Mouse (Mus musculus): ENCODE measurements at regions not wholly inside any gene's neighbourhood (a gene's known extent, or its start where the extent isn't known, plus 50 kb on each side); places are given as distances from the start of the nearest gene placed in this dataset.
A peak's percentile ranks its signal among the peaks of the same experiment; 100 is the strongest.

DNA sequence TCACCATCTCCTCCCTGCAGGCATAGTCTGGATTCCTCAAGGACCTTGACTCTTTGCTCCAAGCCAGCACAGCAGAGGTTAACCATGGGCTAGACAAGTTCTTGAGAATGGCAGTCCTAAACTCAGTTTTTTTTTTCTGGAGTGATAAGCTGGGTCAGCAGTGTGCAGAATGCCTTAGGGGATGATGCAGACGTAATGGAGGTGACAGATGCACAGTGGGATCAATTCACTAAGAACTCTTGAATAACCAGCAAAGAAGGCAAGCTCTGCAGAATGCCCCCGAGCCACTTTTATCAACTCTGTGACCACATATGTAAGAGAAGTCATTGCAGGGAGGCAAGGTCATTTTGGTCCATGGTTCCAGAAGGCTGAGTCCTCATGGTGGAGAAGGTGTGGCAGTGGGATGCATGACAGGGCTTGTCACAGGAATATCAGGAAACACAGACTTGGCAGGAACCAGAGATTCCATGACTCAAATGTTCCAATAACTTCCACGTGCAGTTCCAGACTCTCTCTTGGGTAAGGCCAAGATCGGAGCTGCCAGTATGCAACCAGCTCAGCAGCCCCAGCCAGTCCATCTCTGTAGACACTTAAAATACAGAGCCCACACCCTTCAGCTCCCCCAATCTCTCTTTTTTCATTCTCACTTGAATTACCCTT lies 494.3 kb downstream of the Cdh26 start:
- DNase-seq (ENCODE audit: low spot score in 2 of 2): no peak

DNA sequence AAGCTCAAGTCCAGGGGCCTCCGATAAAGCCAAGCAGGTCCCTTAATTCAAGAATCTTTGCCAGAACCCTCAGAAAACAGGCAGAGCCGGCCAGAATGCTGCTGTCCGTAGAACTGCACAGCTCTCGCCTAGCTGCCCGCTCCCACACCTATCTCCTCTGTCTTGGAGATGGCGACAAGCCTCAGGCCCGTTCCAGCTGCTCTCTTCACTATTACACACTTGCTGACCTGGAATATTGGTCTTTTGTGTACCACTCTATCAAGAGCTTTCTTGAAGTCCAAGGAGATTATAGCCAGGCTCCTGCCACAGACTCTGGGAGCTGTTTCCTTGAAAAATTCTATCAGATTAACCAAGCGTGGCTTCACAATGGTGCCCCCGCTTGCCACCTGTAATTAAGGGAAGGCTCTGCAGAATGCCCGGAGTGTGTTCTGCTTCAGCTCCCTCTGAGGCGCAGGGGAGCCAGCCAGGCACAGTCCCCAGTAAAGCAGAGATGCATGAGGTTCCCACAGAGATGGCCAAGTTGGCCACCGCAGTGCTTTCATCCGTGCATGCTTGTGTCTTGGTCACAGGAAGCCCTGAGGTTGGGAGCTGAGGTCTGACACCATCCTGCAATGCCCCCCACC lies 496.8 kb downstream of the Cdh26 start:
- no peak for DNase-seq (ENCODE audit: low spot score in 2 of 2)

DNA sequence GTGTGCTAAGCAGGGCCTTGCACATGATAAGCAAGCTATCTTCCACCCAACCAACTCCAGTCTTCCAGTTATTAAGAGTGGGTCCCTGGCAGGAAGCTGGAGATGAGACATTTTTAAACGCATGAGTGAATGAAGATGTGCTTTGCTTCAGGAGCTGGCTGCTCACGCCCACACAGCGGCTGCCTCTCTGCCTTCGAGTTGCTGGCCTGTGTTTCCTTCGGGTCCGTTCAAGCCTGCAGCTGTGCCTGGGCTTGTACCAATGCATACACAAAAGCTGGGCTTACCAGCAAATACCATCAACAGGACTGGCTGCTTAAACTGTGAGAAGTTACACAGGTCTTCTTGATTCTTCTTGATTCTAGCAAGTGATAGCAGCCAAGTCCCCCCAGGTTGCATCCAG lies 498.7 kb downstream of the Cdh26 start:
- peak in 1 of 2 experiments; percentile 25 for DNase-seq (ENCODE audit: low spot score in 2 of 2)

DNA sequence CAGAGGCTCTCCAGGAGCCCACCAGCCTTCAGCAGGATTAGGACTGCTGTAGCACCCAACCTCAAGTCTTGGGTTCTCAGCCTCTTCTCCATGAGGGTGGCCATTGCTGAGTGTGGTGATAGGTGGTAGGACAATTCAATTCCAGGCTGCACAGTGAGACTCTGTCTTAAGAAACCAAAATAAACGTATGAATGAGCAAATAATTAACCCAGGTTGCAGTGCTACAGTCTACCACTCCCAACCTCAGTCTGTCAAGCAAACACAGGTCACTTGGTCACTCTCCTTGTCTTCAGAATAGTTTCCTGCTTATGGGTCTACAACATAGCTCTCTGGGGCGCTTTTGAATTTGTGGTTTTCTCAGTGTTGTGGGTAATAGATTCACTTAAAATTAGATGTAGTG lies 499.8 kb downstream of the Cdh26 start:
- no peak for DNase-seq (ENCODE audit: low spot score in 2 of 2)

DNA sequence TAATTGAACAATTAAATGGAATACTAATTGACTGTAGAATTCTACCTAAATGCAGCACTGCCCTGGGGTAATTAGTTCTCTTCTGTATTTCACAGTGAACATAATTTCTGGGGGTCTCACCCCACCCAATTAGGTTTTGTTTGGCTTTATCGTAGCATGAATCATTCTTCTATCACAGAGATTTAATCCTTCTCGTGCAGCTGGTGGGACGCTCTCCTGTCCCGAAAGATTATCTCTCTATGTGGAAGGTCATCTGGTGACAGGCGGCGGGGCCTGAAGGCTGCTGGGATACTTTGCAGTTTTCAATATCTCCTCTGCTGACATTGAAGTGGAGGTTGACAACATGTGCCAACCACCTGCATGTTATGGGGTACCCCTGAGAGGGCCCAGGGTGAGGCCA lies 493.8 kb upstream of the Cdh4 start:
- no peak for DNase-seq (ENCODE audit: low spot score in 2 of 2)

DNA sequence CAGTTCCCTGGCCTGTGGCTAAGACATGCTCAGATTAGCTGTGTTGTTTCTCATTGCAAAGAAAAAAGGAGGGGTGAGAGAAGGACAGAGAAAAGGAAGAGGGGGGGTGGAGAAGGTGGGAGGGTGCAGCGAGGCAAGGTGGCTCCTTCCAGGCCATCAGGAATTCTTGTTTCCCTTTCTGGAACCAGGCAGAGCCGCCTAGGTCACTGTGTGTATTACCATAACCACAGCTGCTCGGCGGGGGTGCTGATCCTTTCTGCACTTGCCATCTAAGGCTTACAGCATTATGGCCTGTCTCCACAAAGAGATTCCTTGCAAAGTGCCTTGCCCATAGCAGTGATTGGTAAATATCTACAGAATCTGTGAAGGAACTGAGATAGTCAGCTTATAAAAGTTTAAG lies 493.1 kb upstream of the Cdh4 start:
- no peak for DNase-seq (ENCODE audit: low spot score in 2 of 2)

DNA sequence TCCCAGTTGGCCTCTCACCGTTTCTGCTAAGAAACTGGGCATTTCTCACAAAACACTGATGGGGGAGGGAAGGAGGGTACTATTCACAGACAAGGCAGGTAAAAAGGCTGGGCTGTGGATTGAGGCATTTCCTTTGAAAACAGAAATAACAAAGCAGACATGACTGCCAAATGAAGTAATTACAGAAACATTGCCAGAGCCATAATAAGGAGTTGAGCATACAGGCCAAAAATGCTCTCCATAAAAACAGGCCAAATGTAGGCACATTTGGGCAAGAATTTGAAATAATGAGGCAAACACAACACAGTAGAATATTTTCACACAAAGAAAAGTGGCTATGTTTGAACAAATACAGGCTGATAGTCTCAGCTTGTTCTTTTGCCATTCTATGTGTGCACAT lies 491.9 kb upstream of the Cdh4 start:
- DNase-seq (ENCODE audit: low spot score in 2 of 2): no peak

DNA sequence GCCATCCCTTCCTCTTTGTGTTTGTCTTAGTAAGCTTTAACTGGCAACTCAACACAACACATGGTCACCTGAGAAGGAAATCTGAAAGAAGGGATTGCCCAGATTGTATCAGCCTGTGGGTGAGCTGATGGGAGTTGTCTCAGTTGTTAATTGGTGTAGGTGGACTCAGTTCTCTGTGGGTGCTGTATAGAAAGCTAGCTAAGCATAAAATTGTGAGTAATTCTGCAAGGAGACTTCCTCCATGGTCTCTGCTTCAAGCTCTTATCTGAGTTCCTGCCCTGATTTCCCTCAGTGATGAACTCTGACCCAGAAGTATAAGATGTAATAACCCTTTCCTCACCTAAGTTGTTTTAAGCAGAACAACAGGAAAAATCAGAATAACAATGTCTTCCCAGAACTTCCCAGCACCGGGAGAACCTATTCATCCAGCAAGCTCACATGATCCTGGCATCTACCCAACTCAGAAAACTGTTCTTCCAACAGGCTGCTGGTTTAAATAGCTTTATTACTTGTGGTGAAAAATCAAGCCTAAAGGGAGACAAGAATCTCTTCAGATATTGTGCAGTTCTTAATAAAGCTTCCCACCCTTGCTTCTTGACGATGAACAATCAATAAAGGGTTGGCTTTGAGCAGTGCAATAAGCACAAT lies 487.7 kb upstream of the Cdh4 start:
- DNase-seq (ENCODE audit: low spot score in 2 of 2): no peak

DNA sequence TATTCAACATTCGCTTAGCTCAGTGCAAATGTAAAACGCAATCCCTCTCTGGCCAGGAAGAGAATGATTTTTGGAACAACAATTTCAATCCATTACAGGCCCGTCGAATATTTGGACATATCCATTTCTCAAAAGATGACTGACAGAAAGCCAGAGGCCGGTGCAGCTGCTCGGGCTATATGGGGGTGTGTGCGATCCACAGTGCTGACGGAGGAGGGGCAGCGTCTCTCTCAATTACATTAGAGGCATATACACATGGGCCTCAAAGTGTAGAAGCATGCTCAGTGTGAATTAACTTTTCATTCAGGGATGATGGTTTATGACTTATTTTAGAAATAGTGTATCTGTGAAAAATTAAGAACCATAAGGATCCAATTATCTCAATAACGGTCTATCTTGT lies 483.4 kb upstream of the Cdh4 start:
- no peak for DNase-seq (ENCODE audit: low spot score in 2 of 2)

DNA sequence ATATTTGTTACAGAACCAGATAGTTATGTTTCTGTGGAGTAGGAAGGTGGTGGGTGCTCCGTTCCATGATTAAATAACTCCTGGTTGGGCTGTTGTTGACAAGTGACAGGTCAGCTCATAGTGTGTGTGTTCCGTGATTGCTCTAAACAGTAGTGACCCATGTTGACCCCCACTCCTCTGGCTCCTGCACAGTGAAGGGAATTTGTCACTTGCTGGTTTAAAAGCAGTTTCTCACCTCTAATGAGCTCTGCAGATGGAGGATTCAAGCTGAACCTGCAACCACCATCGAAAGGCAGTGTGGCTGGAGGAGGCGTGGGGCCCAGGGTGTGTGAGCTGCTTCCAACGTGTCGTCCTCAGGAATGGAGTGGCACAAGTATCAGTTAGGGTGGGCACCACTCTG lies 482.6 kb upstream of the Cdh4 start:
- DNase-seq (ENCODE audit: low spot score in 2 of 2): no peak

DNA sequence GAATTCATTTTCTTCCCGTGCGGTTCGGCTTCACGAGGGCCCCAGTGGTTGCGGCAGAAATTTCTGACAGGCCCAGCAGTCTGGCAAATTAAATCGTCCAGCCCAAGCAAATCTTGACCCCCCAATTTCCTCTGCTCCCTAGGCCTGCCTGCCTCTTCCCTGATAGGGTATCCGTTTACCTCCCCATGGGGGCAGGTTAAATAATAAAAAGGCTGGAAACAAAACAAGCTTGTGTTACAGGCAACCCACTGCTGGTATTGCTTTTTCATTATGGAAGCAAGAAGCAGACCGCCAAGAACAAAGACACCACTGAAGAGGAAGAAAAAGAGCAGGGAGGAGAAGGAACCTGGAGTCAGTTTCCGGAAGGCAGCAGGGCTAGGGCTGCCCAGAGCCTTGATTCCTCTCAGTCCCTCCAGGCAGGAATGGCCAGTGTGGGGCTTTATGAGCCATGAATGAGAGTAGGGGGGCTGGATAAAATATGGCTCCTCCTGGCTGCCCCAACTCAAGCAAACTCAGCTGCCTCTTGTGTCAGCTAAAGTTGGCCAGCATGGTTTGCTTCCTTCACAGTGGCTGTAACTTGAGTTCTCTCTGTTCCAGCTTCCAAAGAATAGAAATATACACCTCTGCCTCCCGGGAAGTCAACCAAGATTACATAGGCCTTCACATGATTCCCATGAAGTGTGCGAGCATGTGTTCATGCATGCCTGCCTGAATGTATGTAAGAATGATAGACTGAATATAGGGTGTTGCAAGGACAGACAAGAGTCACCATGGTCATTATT lies 474.5 kb upstream of the Cdh4 start:
- DNase-seq (ENCODE audit: low spot score in 2 of 2): no peak

DNA sequence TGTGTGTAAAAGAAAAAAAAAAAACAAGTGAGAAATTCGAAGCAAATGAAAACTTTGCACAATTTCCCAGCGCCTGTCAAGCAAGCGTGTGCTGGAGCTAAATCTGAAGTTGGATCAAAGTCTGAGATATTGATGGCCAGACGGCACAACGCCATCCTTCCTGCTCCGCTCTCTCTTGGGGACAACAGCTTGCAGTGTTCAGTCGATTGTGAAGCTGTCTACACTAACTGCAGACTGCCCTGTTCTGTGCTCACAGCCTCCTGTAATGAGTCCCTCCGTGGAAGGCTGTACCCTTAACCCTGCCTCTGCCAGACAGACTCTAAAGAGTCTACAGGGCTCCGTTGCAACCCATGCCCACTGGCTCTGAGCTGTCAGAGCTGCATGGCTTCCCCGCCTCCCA lies 472.5 kb upstream of the Cdh4 start:
- no peak for DNase-seq (ENCODE audit: low spot score in 2 of 2)

DNA sequence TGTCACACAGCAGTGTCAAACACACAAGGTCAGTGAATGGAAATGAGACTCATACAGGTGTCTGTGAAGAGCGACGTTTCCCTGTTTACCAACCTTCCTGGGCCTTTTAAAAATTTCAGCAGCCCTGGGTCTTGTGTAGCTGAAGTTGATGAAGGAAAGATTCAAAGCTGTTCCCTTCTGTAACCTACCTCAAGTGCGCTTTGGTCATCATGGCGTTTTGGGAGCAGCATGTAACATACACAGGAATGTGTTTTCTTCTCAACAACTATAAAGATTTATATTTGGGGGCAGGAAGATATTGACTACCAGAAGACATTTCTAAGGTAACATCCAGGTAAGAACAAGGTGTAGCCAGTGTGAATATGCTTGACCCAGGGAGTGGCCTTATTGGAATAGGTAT lies 466.9 kb upstream of the Cdh4 start:
- DNase-seq (ENCODE audit: low spot score in 2 of 2): no peak

DNA sequence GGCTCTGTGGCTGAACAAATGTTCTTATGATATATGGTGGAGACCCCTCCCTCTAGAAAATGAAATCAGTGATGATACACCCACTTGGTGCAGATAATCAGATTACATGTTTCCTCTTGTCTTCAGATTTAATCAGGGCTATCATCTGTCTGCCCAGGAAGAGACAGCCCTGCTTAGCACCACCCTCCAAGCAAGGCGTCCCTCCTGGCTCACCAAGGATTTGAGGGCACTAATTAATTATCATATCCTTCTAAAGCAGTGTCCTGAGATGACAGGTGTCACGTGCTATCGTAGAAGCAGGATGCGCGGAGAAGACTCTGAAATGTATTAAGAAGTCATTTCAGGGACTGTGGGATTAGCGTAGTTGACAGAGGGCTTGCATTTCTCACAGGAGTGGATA lies 466.2 kb upstream of the Cdh4 start:
- no peak for DNase-seq (ENCODE audit: low spot score in 2 of 2)

DNA sequence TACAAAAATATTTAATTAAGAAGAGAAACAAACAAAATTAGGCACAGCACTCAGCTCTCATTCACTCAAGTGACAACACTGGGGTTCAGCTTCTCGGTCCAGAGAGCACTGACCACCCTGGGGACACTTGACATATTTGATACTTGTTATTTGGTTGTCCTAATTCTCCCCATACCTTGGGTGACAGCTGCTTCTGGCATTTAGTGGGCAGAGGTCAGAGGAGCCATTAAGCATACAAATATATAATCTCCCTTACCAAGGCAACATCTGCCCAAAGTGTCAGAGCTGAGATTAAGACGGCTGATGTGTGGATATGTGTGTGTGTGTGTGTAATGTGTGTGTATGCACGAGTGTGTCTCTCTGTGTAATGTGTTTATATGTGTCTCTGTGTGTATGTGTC lies 465.7 kb upstream of the Cdh4 start:
- DNase-seq (ENCODE audit: low spot score in 2 of 2): no peak

DNA sequence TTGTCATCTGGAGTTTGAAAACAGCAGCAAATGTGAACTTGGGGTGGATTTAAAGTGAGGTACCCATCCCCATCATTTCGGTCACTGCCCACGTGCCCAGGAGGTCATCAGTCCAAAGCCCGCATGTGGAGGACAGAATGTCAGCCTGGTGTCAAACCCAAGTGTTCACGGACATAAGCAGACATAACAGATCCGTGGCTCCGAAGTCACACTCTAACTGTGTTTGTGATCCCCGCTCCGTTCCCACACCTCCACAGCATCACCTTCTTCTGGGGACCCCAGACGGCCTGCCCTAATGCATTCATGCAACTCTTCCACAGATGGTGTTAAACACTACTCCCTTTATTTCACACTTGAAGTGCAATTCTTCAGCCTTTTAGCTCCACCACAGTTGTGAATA lies 462.8 kb upstream of the Cdh4 start:
- no peak for DNase-seq (ENCODE audit: low spot score in 2 of 2)

DNA sequence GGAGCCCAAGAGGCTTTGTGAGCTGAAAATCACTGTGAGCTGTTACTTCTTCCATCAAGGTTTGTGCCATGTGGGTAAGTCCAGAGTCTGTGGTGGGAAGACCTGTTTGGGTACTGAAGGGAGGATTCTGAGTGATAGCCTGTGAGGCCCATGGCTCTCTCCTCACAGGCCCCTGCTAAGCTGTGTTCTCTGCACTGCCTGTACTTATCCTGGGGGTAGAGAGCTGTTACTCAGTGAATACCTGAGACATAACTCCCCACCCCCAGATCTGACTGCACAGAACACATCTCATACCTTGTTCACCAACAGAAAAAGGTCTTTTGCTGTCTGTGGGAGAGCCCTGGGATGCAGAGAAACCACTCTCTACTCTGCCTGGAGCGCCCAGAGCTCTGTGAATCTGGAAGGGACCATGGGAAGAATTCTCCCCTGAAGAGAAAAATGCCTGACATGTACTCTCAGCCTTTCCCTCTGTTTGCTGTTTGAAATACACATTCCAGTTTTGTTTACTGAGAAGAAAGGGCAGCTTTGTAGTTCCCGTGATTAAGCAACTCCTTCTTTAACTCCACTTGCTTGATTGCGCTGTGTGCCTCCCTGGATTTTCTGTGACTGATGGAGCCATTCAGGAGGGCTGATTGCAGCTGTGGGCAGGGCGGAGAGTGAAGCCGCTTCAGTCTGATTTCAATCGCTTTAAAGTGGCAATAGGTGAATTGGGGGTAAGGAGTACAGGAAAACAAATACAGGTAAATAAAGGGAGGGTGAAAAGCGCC lies 460.3 kb upstream of the Cdh4 start:
- no peak for DNase-seq (ENCODE audit: low spot score in 2 of 2)

DNA sequence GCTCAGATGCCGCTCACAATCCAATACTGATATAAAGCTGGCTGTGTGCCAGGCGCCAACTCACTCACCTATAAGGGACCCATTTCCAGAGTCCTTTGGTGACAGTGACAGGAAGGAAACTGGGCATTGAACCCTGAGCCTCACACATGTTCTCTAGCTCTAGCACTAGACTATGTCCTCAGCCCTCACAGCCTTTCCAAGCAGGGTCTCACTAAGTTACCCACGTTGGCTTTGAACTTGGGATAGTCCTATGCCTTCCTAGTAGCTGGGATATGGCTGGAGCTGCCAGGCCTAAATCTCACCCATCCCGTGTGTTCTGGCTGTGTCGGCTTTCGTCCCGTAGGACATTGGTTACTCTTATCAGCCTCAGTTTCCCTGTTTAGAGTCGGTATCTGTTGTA lies 458.4 kb upstream of the Cdh4 start:
- no peak for DNase-seq (ENCODE audit: low spot score in 2 of 2)

DNA sequence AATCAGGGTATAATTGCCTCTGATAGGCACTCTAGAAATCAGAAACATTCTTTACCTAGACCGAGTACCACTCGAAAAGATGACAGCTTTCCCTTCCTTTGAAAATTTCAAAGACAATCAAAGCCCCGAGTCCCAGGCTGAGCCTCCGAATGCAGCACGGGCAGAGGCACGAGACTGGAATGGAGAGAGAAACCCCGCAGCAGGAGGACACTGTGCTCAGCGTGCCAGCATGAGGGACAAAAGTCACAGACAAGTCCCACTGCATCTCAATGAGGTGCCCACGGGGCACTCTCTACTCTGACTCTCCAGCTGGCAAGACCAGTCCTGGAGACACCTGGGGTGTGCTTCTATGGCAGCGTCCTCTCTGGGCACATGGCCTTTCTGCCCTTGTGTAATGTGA lies 454.3 kb upstream of the Cdh4 start:
- no peak for DNase-seq (ENCODE audit: low spot score in 2 of 2)

DNA sequence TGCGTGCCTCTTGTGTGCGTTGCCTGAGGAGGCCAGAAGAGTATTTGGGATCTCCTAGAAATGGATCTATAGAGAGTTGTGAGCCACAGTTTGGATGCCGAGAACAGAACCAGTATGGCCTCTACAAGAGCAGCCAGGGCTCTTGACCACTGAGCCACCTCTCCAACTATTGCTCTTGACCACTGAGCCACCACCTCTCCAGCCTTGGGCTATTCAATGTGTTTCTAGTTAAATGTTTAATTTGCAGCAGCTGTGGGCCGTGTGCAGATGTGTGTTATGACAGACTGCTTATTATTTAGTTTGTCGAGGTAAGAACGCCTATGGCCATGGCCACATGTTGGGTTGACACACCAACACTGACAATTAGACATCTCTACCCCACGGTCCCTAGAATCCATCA lies 452.9 kb upstream of the Cdh4 start:
- DNase-seq (ENCODE audit: low spot score in 2 of 2): no peak

DNA sequence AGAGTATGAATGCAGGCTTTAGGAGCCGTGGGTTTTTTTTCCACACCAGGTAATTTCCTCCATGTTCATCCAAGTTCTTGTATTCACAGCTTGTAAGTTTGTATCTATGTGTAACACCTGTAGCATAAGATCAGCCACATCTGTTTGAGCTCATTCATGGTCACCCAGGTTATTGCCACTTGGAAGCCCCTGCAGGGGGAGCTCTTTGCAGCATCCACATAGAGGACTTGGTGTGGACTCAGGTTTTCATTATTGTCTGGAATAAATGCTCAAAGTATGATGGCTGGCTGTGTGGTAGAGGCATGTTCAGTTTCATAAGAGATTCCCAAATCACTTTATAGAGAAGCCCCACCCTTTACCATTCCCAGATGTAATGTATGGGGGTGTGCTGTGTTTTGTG lies 452.4 kb upstream of the Cdh4 start:
- DNase-seq (ENCODE audit: low spot score in 2 of 2): no peak

DNA sequence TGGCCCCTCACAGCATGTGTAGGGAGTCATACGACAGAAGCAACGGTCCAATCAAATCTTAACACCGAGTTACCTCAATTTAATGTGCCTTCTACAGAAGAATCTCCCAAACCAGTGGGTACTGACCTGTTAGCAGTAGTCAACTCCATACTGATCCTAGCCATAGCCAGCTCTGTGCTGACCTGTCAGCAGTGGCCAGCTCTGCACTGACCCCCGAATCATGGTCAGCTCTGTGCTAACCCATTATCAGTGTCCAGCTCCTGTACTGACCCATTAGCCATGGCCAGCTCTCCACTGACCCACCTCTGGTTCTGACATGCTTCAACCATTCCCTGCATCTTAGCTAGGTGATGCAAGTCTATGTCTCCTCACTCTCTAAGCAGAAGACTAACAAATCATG lies 451.3 kb upstream of the Cdh4 start:
- no peak for DNase-seq (ENCODE audit: low spot score in 2 of 2)

All from layer of hippocampus, adult 8-10 months (tissue).